Mouse (Mus musculus) ES-Bruce4 (cell line): ENCODE data around the gene Golga4.

Source experiments
- CTCF ChIP-seq: IDR thresholded peaks from one replicate; pipeline ENCODE4 v1.8.1; 2011; ENCODE audit warnings: low read depth, low read length
- EP300 ChIP-seq: IDR thresholded peaks from 2 replicates; pipeline ENCODE4 v1.6.1; 2011; ENCODE audit warnings: low read depth, low read length; ENCODE audit not compliant: insufficient read depth
- POLR2A ChIP-seq: IDR thresholded peaks from one replicate; pipeline ENCODE4 v1.8.1; 2011; ENCODE audit warnings: low read length; ENCODE audit not compliant: insufficient read depth

- TF ChIP-seq CTCF (no peak), EP300 (no peak), POLR2A (no peak)
Observed at GRCm38 (mm10) chr9:118468301-118468700, 37.8 kb upstream of the Golga4 start.
